Mouse (Mus musculus) thymus, postnatal 25 days (tissue): ENCODE measurements around the gene Bcl11b.

ENCODE experiments used
- DNase-seq: peaks from one replicate; pipeline ENCODE4 v3.0.0; 2022

The Bcl11b gene

DNA sequence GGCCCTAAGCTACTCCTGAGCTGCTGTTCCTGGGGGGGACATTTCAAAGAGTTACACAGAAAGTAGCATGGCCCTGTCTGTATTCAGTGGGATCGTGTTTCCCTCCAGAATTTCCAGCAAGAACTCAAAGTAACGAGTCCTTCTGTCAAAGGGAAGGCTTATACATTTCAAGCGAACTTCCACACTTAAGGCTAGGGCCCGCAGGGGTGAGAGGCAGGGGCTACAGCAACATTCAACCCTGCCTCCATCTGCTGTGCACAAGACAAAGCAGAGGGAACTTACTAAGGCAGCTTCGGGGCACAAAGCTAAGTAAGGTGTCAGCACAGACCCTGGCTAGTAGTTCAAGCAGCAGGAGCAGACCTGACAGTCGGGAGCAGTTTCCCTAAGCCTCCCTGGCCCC is 115.8 kb downstream of the Bcl11b start:
- no peak for DNase-seq

DNA sequence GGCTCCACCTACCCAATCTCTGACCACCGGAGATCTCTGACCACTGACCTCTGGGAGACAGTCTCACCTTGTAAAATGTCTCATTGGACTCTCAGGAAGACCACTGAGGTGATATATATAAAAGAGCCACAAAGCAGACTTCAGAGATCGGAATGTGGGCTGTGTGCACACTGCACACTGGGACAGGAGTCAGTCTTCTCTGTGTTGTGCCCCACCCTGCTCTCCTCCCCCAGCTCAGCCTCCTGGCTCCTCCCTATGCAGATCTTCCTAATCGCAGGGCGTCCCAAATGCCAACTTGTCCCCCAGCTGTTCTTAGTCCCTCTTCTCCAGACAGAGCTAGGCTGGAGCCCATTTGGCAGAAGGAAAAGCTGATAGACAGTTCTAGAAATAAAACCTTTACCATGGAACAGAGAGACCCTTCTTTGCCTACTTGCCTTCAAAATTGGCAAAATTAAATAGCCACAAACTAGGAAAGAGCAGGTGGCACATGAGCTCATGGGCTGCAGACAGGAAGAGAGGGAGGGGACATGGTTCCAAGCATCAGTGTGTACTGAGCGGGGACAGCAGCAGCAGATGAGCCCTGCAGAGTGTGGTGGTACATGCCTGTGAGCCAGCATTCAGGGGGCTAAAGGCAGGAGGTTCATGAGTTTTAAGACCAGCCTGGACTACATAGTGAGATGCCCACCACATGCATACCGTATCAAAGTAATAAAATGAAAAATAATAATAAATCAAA is 118.9 kb downstream of the Bcl11b start:
- DNase-seq: peak; percentile 44

DNA sequence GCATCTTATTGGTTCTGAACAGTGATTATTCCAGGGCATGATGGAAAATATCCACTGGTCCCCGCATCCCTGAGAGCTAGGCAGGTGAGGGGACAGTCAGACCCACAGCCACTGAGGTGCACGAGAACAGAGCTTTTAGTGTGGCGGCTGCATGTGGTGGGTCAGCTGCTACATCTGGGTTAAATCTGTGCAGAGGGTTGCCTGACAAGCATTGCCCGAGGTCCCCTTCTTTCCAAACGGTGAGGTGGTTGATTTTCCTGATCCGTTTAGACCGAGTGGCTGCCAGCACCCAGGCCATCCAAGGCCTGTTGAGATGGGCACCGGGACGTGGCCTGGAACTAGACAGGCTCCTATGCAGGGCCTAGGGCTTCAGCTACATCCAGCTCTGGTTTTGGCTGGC is 121.7 kb downstream of the Bcl11b start:
- no peak for DNase-seq

DNA sequence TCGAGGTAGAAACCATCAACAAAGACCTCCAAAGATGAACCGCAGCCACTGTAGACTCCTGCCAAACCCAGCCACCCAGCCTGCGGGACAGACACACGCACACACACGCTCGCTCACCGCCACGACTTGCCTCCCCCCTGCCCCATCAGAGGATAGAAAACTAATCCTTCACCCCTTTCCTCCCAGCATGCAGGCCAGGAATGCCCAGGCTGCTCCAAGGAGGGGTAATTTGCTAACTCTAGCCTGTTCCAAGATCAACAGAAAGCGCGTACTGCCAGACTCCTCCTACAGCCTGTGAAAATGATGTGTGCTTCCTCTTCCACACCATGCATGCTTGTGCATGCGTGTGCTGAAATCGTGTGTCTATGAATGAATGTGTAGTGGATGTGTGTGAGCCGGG is 122.7 kb downstream of the Bcl11b start:
- no peak for DNase-seq

DNA sequence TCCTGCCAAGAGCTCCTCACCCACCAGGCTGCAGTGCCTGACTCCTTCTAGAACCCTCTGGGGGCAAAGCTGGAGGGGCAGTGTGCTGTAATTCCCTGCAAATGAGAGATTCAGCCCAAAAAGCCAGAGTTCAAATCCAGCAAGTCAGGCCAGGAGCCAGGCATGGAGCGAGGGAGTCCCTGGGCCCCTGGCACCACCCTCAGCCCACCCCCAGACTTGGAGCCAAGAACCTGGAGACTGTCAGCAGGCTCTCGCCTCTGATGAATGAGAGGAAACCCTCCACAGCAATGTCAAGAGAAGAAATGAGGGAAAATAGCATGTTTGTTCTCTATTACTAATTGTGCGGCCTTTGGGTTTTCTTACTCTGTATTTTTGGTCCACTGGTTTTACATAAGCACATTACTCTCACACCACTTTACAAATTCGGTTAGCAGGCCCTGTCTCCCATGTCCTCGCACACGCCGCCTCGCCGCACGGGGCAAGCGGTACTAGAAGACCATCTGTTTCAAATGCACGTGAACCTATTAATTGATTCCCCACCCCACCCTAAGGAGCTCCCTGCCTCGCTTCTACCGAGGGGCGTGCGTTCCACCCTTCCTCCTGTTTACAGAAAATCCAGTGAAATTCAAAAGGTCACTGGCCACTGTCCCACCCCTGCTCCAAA is 124.2 kb downstream of the Bcl11b start:
- DNase-seq: no peak

DNA sequence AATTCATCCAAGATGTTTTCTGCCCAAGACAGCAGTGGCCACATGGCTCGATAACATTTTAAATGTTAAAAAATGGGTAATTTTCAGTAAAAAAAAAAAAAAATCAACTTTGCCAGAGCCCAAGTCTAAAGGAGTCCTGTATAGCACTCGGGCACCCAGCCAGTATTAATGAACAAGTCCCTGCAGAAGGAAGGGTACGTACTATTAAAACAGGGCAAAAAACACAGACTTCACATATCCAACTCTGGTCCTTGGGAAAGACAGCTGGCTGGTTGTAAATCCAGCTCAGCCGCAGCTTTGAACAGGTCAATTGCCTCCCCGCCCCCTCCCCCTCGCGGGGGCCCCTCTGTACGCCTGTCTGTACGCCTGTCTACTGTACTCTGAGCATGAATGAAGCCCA is 127.2 kb downstream of the Bcl11b start:
- DNase-seq: no peak

DNA sequence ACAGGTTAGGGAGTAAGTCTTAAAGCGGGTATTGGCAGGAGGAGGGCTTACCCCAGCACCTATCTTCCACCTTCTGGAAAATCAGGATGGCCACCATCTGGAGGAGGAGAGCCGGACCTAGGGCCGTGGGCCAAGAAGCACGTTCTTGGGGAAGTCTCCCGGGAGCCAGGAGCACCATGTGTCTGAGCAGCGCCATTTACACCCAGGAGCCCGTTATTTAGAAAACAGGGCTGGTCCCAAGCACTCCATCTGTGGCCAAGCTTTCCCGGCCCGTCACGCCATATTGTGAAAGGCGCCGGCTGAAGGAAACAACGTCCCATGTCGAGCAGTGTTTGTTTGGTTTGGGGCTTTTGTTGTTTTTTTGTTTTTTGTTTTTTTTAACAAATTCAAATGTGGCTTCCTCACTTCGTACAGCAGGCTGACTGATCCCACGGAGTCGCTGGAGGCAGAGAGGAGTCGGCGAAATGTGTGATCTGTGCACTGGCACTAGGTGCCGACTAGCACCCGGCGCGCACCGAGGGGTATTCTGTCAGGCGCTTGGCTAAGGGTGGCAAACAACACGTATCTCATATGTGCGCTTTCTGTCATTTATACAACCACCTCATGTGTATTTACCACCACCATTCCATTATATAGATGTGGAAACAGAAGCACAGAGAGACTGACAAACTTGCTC is 128.8 kb downstream of the Bcl11b start:
- no peak for DNase-seq

DNA sequence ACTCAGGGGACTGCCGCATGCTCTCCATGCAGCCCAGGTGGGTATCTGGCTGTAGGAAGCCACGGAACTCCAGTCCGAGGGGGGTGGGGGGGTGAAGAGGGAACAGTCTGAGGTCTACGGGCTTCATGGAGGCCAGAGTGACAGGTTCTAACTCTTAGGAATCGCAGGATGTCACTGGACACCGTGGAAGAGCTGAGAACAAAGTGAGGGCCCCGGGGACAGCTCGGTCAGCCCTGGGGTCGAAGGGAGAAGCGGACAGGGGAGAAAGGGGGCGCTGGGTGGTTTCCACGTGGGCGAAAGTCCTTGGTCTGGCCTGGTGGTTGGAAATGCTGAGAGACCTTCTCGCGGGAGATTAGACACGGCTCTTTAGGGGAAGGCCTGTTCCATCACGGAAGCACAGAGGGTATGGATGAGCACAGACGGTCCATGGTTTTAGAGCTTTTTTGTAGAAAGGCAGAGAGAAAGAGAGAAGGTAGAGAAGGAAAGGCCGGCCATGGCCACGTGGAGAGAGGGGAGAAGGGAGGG is 133.8 kb downstream of the Bcl11b start:
- no peak for DNase-seq

DNA sequence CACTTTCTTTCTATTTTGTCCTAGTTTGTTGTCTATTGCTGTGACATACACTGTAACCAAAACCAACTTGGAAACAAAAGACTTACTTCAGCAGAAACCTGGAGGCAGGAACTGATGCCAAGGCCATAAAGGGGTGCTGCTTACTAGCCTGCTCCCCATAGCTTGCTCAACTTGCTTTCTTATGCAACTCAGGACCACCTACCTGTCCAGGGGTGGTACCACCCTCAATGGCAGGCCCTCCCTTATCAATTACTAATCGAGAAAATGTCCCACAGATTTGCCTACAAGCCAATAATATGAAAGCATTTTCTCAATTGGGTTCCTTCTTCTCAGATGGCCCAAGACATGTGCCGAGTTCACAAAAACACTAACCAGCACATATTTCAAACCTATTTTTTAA is 135.1 kb downstream of the Bcl11b start:
- no peak for DNase-seq
